Mouse (Mus musculus) stomach, embryonic 14.5 days (tissue): ENCODE results near the gene Snx29. TPM values are rescaled to one million over a fixed set of nuclear protein-coding genes. Genes with fewer than 3 reads are reported as not detected.

Experiments used
- ATAC-seq: fragments of 200-750 bp; cut with Nextera tagmentation; 2 replicates; pipeline ENCODE4 v1.8.0; 2017; ENCODE audit warnings: low read depth, moderate TSS enrichment; ENCODE audit not compliant: insufficient number of reproducible peaks, insufficient read depth, low FRiP score
- H3K27ac ChIP-seq: fragments of 300-500 bp; sonication (generic); 2 replicates; pipeline ENCODE4 v1.5.1; 2014; ENCODE audit warnings: mild to moderate bottlenecking, low read length, moderate library complexity, mixed read lengths
- H3K27me3 ChIP-seq: fragments of 300-500 bp; sonication (generic); 2 replicates; pipeline ENCODE4 v1.6.1; 2014; ENCODE audit warnings: low read length, control low read depth, mixed read lengths; ENCODE audit not compliant: control insufficient read depth, insufficient read depth
- H3K36me3 ChIP-seq: fragments of 300-500 bp; sonication (generic); 2 replicates; pipeline ENCODE4 v1.6.1; 2014; ENCODE audit warnings: mild to moderate bottlenecking, control low read depth, low read length, moderate library complexity, mixed read lengths; ENCODE audit not compliant: control insufficient read depth, insufficient read depth
- H3K4me1 ChIP-seq: fragments of 300-500 bp; sonication (generic); 2 replicates; pipeline ENCODE4 v1.6.1; 2014; ENCODE audit warnings: low read length, control low read depth, mixed read lengths; ENCODE audit not compliant: control insufficient read depth, insufficient read depth
- H3K4me2 ChIP-seq: fragments of 300-500 bp; sonication (generic); replicated peaks from 2 replicates; pipeline ENCODE4 v1.6.1; 2014; ENCODE audit warnings: low read depth, low read length, control low read depth
- H3K4me3 ChIP-seq: fragments of 300-500 bp; sonication (generic); 2 replicates; pipeline ENCODE4 v1.5.1; 2014; ENCODE audit warnings: low read depth, low read length, control low read depth
- H3K9ac ChIP-seq: fragments of 300-500 bp; sonication (generic); replicated peaks from 2 replicates; pipeline ENCODE4 v1.6.1; 2014; ENCODE audit warnings: low read depth, mild to moderate bottlenecking, control low read depth, low read length, moderate library complexity, mixed read lengths
- H3K9me3 ChIP-seq: fragments of 300-500 bp; sonication (generic); 2 replicates; pipeline ENCODE4 v1.6.1; 2016; ENCODE audit warnings: low read depth, low read length, control low read depth; ENCODE audit not compliant: control insufficient read depth
- WGBS: fragments of 180-500 bp; shearing (Covaris S2); extraction: QIAGEN DNeasy Blood & Tissue Kit; methylation state at CpG from one replicate; pipeline ENCODE4 v1.1.7; 2014; 5-methylcytosine and 5-hydroxymethylcytosine counted together
- polyA plus RNA-seq: library from polyadenylated mRNA; unstranded; fragments of >200 nt; fragmentation: Nextera tagmentation; extraction: Ambion mirVana; gene quantifications from 2 replicates; pipeline ENCODE4 v1.2.1, GENCODE M21; 2014

The Snx29 gene
- polyA plus RNA-seq, 1 experiment from 2014 or later, result 13.6 TPM

- WGBS, result 53% methylated on average over 2 of the region's 2 CpGs
- no peaks in the 10 kb centered on the region for H3K36me3 ChIP-seq
- H3K27ac ChIP-seq, result no peak overlapping the region
- H3K4me3 ChIP-seq, result no peak overlapping the region
- no peak for ATAC-seq
- no peak overlapping the region for H3K4me2 ChIP-seq
- no peaks in the 10 kb centered on the region for H3K9me3 ChIP-seq
- H3K27me3 ChIP-seq, result no peaks in the 10 kb centered on the region
- H3K4me1 ChIP-seq, result no peaks in the 10 kb centered on the region
- H3K9ac ChIP-seq, result no peak overlapping the region
These were observed 301.4 kb downstream of the Snx29 start for GRCm38 (mm10) chr16:11624121-11624520.

- Histone ChIP-seq H3K27ac (no peak overlapping the region), H3K36me3 (no peaks in the 10 kb centered on the region), H3K4me2 (no peak overlapping the region), H3K4me3 (no peak overlapping the region), H3K27me3 (no peaks in the 10 kb centered on the region), H3K4me1 (no peaks in the 10 kb centered on the region), H3K9ac (no peak overlapping the region), H3K9me3 (no peaks in the 10 kb centered on the region)
- 81% methylated on average over 1 of the region's 1 CpGs for WGBS
- no peak for ATAC-seq
These were observed 303.3 kb downstream of the Snx29 start for GRCm38 (mm10) chr16:11626004-11626481.

DNA sequence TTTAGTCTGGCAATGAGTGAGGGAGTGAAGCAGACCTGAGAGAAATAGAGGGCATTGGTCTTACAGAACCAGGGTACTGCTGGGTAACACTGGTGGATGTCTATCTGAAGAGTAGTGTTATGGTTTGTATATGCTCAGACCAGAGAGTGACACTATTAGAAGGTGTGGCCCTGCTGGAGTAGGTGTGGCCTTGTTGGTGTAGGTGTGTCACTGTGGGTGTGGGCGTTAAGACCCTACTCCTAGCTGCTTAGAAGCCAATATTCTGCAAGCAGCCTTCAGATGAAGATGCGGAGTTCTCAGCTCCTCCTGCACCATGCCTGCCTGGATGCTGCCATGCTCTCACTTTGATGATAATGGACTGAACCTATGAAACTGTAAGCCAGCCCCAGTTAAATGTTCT is 303.9 kb downstream of the Snx29 start:
- Histone ChIP-seq H3K36me3 (no peaks in the 10 kb centered on the region), H3K9ac (no peak overlapping the region), H3K4me2 (no peak overlapping the region), H3K27me3 (no peaks in the 10 kb centered on the region), H3K4me1 (no peaks in the 10 kb centered on the region), H3K27ac (no peak overlapping the region), H3K4me3 (no peak overlapping the region), H3K9me3 (no peaks in the 10 kb centered on the region)
- WGBS, result 78% methylated on average over 2 of the region's 2 CpGs
- no peak for ATAC-seq

DNA sequence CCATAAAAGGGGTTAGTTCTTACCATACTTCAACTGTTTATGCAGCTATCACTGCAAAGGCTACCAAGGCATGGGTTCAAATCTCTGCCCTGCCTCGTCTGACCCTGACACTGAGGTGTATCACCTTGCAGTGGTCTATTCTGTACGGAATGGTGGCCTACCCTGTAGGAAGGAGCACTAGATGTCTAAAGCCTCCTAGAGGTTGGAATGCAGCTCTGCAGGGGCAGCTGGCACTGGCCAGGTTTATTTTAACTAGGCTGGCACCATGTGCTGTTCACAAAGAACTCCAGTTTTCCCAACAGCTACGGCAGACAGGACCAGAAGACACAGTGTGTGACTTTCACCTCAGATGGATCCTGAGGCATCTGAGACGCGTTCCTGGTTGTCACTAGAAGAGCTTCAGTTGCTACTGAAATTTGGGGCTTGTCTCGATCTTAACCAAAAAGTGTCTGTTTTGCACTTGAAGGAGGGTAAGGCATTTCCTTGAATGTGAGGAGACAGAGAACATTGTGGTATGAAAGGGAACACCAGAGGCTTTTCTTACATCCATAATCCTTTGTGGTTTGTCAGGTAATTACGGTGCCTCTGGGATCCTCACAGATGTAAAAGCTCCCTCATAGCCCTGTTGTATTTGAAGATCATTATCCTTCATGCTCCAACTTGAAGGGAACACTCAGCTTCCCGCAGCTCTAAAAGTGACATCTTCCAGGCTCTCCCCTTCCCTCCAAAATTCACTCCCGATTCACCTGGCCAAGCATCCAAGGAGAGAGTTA is 305.3 kb downstream of the Snx29 start:
- 76% methylated on average over 9 of the region's 9 CpGs for WGBS
- no peaks in the 10 kb centered on the region for H3K9me3 ChIP-seq
- H3K4me1 ChIP-seq, result no peaks in the 10 kb centered on the region
- no peak overlapping the region for H3K4me3 ChIP-seq
- H3K27ac ChIP-seq, result no peak overlapping the region
- no peaks in the 10 kb centered on the region for H3K36me3 ChIP-seq
- no peak overlapping the region for H3K4me2 ChIP-seq
- H3K9ac ChIP-seq, result no peak overlapping the region
- ATAC-seq, result no peak
- H3K27me3 ChIP-seq, result no peaks in the 10 kb centered on the region

- no peak overlapping the region for H3K4me3 ChIP-seq
- H3K9me3 ChIP-seq, result no peaks in the 10 kb centered on the region
- H3K4me2 ChIP-seq, result no peak overlapping the region
- WGBS, result 90% methylated on average over 7 of the region's 7 CpGs
- H3K4me1 ChIP-seq, result no peaks in the 10 kb centered on the region
- no peak overlapping the region for H3K9ac ChIP-seq
- ATAC-seq, result no peak
- no peaks in the 10 kb centered on the region for H3K27me3 ChIP-seq
- no peaks in the 10 kb centered on the region for H3K36me3 ChIP-seq
- no peak overlapping the region for H3K27ac ChIP-seq
These were observed 307.0 kb downstream of the Snx29 start for GRCm38 (mm10) chr16:11629704-11630103.

DNA sequence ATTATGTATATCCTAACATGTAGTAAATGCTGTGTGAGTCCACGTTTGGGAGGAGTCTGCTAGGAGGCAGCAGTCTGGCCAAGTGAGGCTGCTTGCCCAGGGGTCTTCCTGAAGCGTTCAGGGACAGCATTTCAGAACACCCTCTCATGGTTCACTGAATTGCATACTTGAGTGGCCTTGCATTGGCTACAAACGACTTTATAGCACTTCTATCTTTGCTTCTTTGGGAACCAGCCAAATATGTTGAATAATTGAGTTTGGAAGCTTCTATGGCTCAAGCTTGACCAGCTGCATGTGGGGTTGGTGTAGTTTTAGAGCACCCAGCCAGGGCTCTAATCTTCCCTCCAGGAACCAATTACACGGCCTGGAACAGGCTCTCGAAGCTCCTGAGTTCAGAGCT is 307.8 kb downstream of the Snx29 start:
- no peak overlapping the region for H3K4me2 ChIP-seq
- H3K27me3 ChIP-seq, result no peaks in the 10 kb centered on the region
- no peaks in the 10 kb centered on the region for H3K36me3 ChIP-seq
- H3K4me3 ChIP-seq, result no peak overlapping the region
- H3K4me1 ChIP-seq, result no peaks in the 10 kb centered on the region
- ATAC-seq, result no peak
- no peak overlapping the region for H3K9ac ChIP-seq
- H3K9me3 ChIP-seq, result no peaks in the 10 kb centered on the region
- no peak overlapping the region for H3K27ac ChIP-seq
- 54% methylated on average over 5 of the region's 5 CpGs for WGBS

DNA sequence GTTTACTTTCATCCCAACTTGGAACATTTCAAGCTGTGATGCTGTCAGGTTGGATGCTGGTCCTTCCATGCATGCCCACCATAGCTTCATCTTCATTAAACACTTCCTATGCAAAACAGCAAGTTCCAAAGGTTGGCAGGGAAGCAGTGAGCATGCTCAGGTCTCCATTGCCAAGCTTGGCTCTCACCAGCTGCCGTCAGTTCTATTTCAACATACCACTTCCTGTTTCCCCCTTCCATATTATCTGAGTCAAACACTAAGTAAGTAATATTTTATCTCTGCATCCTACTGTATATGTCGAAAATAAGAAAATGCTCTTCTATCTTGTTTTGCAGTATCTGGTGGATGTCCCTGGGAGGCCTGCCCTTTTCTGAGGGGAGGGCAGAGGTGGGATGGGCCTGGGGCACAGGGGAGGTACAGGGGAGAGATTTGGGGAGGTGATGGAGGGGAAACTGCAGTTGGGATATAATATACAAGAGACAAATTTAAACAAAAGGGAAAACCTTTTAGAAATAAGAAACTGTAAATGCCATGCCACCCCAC is 309.6 kb downstream of the Snx29 start:
- Histone ChIP-seq H3K27ac (no peak overlapping the region), H3K9me3 (no peaks in the 10 kb centered on the region), H3K27me3 (no peaks in the 10 kb centered on the region), H3K4me1 (peaks cover 12% of the 10 kb centered on the region), H3K4me3 (no peak overlapping the region), H3K9ac (no peak overlapping the region), H3K36me3 (no peaks in the 10 kb centered on the region), H3K4me2 (no peak overlapping the region)
- 62% methylated on average over 2 of the region's 2 CpGs for WGBS
- no peak for ATAC-seq

GRCm38 (mm10) chr16:11636196-11636733 is 313.6 kb downstream of the Snx29 start:
- H3K27ac ChIP-seq, result peak overlapping the region; percentile 44; the same call in 1 of the 2 replicates
- H3K4me2 ChIP-seq, result no peak overlapping the region
- H3K36me3 ChIP-seq, result no peaks in the 10 kb centered on the region
- WGBS, result 66% methylated on average over 7 of the region's 7 CpGs
- no peaks in the 10 kb centered on the region for H3K9me3 ChIP-seq
- ATAC-seq, result no peak
- no peaks in the 10 kb centered on the region for H3K27me3 ChIP-seq
- no peak overlapping the region for H3K9ac ChIP-seq
- H3K4me3 ChIP-seq, result no peak overlapping the region
- peaks cover 12% of the 10 kb centered on the region for H3K4me1 ChIP-seq
